Mouse (Mus musculus) kidney, postnatal 0 days (tissue): Measurements from ENCODE around the gene Gdf11. TPM values are rescaled to one million over a fixed set of nuclear protein-coding genes. Genes with fewer than 3 reads are reported as not detected.

Source experiments
- ATAC-seq: fragments of 200-750 bp; cut with Nextera tagmentation; replicated peaks from 2 replicates; pipeline ENCODE4 v1.8.0; 2017; ENCODE audit warnings: low read depth, moderate number of reproducible peaks, moderate TSS enrichment, moderate library complexity; ENCODE audit not compliant: low FRiP score
- DNase-seq: peaks from one replicate; pipeline ENCODE4 v3.0.0-alpha.2; 2016; ENCODE audit warnings: low spot score
- H3K27ac ChIP-seq: fragments of 300-500 bp; sonication (generic); 2 replicates; pipeline ENCODE4 v1.5.1; 2014; ENCODE audit warnings: mild to moderate bottlenecking
- H3K27me3 ChIP-seq: fragments of 300-500 bp; sonication (generic); 2 replicates; pipeline ENCODE4 v1.6.1; 2014; ENCODE audit warnings: low read length, mixed read lengths; ENCODE audit not compliant: insufficient read depth
- H3K36me3 ChIP-seq: fragments of 300-500 bp; sonication (generic); 2 replicates; pipeline ENCODE4 v1.6.1; 2014; ENCODE audit warnings: low read length, mixed read lengths; ENCODE audit not compliant: insufficient read depth
- H3K4me1 ChIP-seq: fragments of 300-500 bp; sonication (generic); replicated peaks from 2 replicates; pipeline ENCODE4 v1.6.1; 2014; ENCODE audit warnings: antibody characterized with exemption, low read length, mixed read lengths; ENCODE audit not compliant: insufficient read depth
- H3K4me2 ChIP-seq: fragments of 300-500 bp; sonication (generic); 2 replicates; pipeline ENCODE4 v1.6.1; 2014; ENCODE audit warnings: mild to moderate bottlenecking, low read length, moderate library complexity, mixed read lengths
- H3K4me3 ChIP-seq: fragments of 300-500 bp; sonication (generic); replicated peaks from 2 replicates; pipeline ENCODE4 v1.5.1; 2014; ENCODE audit warnings: low read depth, low read length
- H3K9ac ChIP-seq: fragments of 300-500 bp; sonication (generic); 2 replicates; pipeline ENCODE4 v1.6.1; 2014; ENCODE audit warnings: low read depth, low read length
- H3K9me3 ChIP-seq: fragments of 300-500 bp; sonication (generic); replicated peaks from 2 replicates; pipeline ENCODE4 v1.6.1; 2016; ENCODE audit warnings: low read length, inconsistent platforms, mixed read lengths
- CTCF ChIP-seq: IDR thresholded peaks from 2 replicates; pipeline ENCODE4 v1.5.1; 2016; ENCODE audit warnings: antibody characterized with exemption, low read depth, mild to moderate bottlenecking, moderate library complexity
- WGBS: fragments of 180-500 bp; shearing (Covaris S2); extraction: QIAGEN DNeasy Blood & Tissue Kit; methylation state at CpG from one replicate; pipeline ENCODE4 v1.1.7; 2014; 5-methylcytosine and 5-hydroxymethylcytosine counted together
- polyA plus RNA-seq: library from polyadenylated mRNA; unstranded; fragments of >200 nt; fragmentation: Nextera tagmentation; extraction: Ambion mirVana; gene quantifications from 2 replicates; pipeline ENCODE4 v1.2.1, GENCODE M21; 2015

The Gdf11 gene
- polyA plus RNA-seq, 1 experiment from 2014 or later = 7.7 TPM

DNA sequence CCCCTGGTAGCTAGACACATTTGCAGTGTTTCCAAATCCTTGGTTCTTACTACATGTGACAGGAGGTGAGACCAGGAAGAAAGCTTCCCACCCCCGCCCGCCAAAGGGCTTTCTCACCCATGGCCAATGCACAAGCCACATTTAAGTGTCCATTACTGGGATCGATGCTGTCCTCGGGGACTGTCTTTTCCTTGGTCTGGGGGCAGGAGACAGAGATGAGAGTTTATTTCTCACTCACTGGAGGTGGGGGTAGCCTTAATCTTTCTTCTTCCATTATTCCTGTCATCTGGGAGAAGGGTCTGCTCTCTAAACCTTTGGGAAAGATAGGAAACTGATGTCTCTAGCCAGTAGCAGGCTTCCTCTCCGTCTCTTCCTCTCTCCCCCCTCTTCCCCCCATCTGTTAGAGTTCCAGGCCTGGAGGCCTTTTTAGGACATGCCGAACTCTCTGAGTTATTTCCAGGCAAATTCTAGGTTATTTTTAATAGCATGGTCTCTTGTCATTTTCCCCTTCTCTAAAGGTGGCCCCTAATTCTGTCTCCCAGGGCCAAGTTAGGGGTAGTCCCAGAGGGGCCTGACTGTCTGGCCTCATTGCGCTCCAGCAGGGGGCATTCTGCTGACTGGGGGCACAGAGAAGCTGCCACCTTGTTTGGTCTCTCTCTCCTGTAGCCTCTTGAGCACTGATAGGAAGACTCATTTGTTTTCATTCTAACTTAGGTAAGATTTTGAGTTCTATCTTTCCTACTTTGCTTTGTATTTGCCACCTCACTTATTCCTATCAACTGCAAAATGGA, 43.7 kb upstream of the Gdf11 start:
- H3K9me3 ChIP-seq = no peaks in the 10 kb centered on the region
- peaks cover 4% of the 10 kb centered on the region; the same call in 1 of the 2 replicates for H3K4me1 ChIP-seq
- ATAC-seq (no peak), DNase-seq (no peak)
- H3K27ac ChIP-seq = no peak overlapping the region
- no peaks in the 10 kb centered on the region for H3K36me3 ChIP-seq
- no peak overlapping the region for H3K4me3 ChIP-seq
- WGBS = 60% methylated on average over 7 of the region's 7 CpGs
- no peak overlapping the region for H3K4me2 ChIP-seq
- H3K27me3 ChIP-seq = peaks cover 29% of the 10 kb centered on the region
- no peak overlapping the region for H3K9ac ChIP-seq
- TF ChIP-seq CTCF = no peak; the same call in 1 of the 2 replicates

DNA sequence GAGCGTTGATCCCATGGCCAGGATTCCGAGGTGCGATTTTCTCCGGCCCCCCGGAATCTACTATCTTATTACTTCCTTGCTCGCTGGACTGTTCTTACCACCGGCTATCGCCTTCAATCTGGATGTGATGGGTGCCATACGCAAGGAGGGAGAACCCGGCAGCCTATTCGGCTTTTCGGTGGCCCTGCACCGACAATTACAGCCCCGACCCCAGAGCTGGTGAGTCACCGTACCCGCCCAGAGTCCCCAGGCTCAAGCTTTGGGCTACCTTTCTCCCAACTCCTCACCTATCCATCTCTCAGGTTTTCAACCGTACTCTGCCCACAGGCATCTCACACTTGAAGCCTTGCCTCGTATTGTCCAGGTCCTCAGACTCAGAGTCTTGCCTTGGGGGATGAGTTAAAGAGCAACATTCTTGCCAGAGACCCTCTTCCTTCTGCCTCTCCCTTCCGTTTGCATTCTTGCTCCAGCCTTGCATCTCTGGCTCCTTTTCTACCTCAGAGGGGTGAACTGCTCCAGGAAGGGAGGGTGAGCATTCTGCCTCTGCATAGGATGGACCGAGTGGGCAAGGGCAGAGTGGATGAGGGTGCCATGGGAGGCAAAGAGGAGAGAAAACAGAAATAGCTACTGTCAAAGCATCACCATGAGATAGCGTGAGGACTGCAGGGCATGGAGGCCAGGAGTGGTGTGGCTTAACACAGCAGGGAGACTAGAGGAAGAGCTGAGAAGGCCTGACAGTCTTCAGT, 42.6 kb upstream of the Gdf11 start:
- no peak for TF ChIP-seq CTCF
- Histone ChIP-seq H3K4me3 (peak overlapping the region; percentile 35), H3K27me3 (peaks cover 29% of the 10 kb centered on the region), H3K4me1 (peaks cover 4% of the 10 kb centered on the region; the same call in 1 of the 2 replicates), H3K9ac (peak overlapping the region; percentile 36; the same call in 1 of the 2 replicates), H3K9me3 (no peaks in the 10 kb centered on the region), H3K36me3 (no peaks in the 10 kb centered on the region), H3K4me2 (peak overlapping the region; percentile 71), H3K27ac (no peak overlapping the region)
- WGBS = 3% methylated on average over 21 of the region's 21 CpGs
- no peak for DNase-seq
- no peak for ATAC-seq

GRCm38 (mm10) chr10:128933574-128933973, 42.1 kb upstream of the Gdf11 start, which contains the start of gene Itga7:
Gene Itga7, plus strand, starts transcription at chr10:128933818.
- peak within 1 kb of the TSS; percentile 71 for H3K4me2 ChIP-seq
- H3K9ac ChIP-seq = peak within 1 kb of the TSS; percentile 36; the same call in 1 of the 2 replicates
- peak; percentile 55 for DNase-seq
- H3K4me1 ChIP-seq = peaks cover 4% of the 10 kb centered on the region; the same call in 1 of the 2 replicates
- under 1% methylated on average over 26 of the region's 26 CpGs for WGBS
- no peak for TF ChIP-seq CTCF
- H3K27ac ChIP-seq = no peak within 1 kb of the TSS
- ATAC-seq = peak; percentile 67
- no peaks in the 10 kb centered on the region for H3K9me3 ChIP-seq
- H3K27me3 ChIP-seq = peaks cover 29% of the 10 kb centered on the region
- H3K36me3 ChIP-seq = no peaks in the 10 kb centered on the region
- peak within 1 kb of the TSS; percentile 35 for H3K4me3 ChIP-seq

DNA sequence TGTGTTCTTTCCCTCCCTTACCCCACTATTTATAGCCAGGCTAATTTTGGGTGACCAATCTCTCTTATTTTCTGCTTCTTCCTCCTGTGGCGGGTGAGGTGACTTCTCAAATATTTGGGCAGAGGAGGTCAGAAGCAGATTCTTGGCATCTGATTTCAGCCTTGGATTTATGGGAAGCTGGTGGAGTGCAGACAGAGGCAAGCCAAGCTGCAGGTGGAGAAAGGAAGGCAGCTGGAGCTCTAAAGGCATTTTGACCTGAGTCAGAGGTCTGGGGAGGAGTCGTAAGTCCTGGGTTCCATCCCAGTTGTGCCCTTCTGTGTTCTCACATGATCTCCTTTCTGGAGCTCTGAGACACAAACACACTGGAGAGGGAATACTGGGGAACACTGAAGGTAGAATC, 39.9 kb upstream of the Gdf11 start:
- Histone ChIP-seq H3K36me3 (no peaks in the 10 kb centered on the region), H3K27ac (no peak overlapping the region), H3K9ac (no peak overlapping the region), H3K27me3 (peaks cover 29% of the 10 kb centered on the region), H3K9me3 (no peaks in the 10 kb centered on the region), H3K4me1 (peaks cover 4% of the 10 kb centered on the region; the same call in 1 of the 2 replicates), H3K4me2 (no peak overlapping the region), H3K4me3 (no peak overlapping the region)
- DNase-seq (no peak), ATAC-seq (no peak)
- WGBS = 12% methylated on average over 2 of the region's 2 CpGs
- TF ChIP-seq CTCF = no peak

GRCm38 (mm10) chr10:128929638-128930378, 38.3 kb upstream of the Gdf11 start:
- no peak overlapping the region for H3K9ac ChIP-seq
- peaks cover 23% of the 10 kb centered on the region for H3K27me3 ChIP-seq
- no peak for DNase-seq
- no peak overlapping the region for H3K4me3 ChIP-seq
- H3K4me1 ChIP-seq = peaks cover 4% of the 10 kb centered on the region; the same call in 1 of the 2 replicates
- ATAC-seq = no peak
- no peak overlapping the region for H3K4me2 ChIP-seq
- no peaks in the 10 kb centered on the region for H3K36me3 ChIP-seq
- WGBS = 58% methylated on average over 7 of the region's 7 CpGs
- no peaks in the 10 kb centered on the region for H3K9me3 ChIP-seq
- H3K27ac ChIP-seq = no peak overlapping the region
- TF ChIP-seq CTCF = no peak

GRCm38 (mm10) chr10:128928356-128928755, 36.8 kb upstream of the Gdf11 start:
- Histone ChIP-seq H3K27ac (no peak overlapping the region), H3K4me2 (no peak overlapping the region), H3K9ac (no peak overlapping the region), H3K9me3 (no peaks in the 10 kb centered on the region), H3K27me3 (peaks cover 9% of the 10 kb centered on the region), H3K36me3 (no peaks in the 10 kb centered on the region), H3K4me3 (no peak overlapping the region), H3K4me1 (peaks cover 3% of the 10 kb centered on the region)
- DNase-seq = no peak
- WGBS = 38% methylated on average over 4 of the region's 4 CpGs
- no peak for TF ChIP-seq CTCF
- ATAC-seq = no peak
